Mouse (Mus musculus) kidney, embryonic 15.5 days (tissue): ENCODE measurements at regions not wholly inside any gene's neighbourhood (a gene's known extent, or its start where the extent isn't known, plus 50 kb on each side); places are given as distances from the start of the nearest gene placed in this dataset.

Experiments
- ATAC-seq: fragments of 200-750 bp; cut with Nextera tagmentation; replicated peaks from 2 replicates; pipeline ENCODE4 v1.8.0; 2017; ENCODE audit warnings: moderate TSS enrichment; ENCODE audit not compliant: low FRiP score
- H3K27ac ChIP-seq: fragments of 300-500 bp; sonication (generic); 2 replicates; pipeline ENCODE4 v1.5.1; 2015; ENCODE audit warnings: mild to moderate bottlenecking, inconsistent platforms
- H3K27me3 ChIP-seq: fragments of 300-500 bp; sonication (generic); 2 replicates; pipeline ENCODE4 v1.6.1; 2015; ENCODE audit warnings: inconsistent platforms
- H3K36me3 ChIP-seq: fragments of 300-500 bp; sonication (generic); 2 replicates; pipeline ENCODE4 v1.6.1; 2015; ENCODE audit warnings: inconsistent platforms
- H3K4me1 ChIP-seq: fragments of 300-500 bp; sonication (generic); 2 replicates; pipeline ENCODE4 v1.6.1; 2015; ENCODE audit warnings: inconsistent platforms
- H3K4me2 ChIP-seq: fragments of 300-500 bp; sonication (generic); 2 replicates; pipeline ENCODE4 v1.6.1; 2015; ENCODE audit warnings: moderate library complexity, mild to moderate bottlenecking, inconsistent platforms
- H3K4me3 ChIP-seq: fragments of 300-500 bp; sonication (generic); replicated peaks from 2 replicates; pipeline ENCODE4 v1.5.1; 2015; ENCODE audit warnings: mild to moderate bottlenecking, inconsistent platforms
- H3K9ac ChIP-seq: fragments of 300-500 bp; sonication (generic); 2 replicates; pipeline ENCODE4 v1.6.1; 2015; ENCODE audit warnings: mild to moderate bottlenecking, inconsistent platforms
- H3K9me3 ChIP-seq: fragments of 300-500 bp; sonication (generic); replicated peaks from 2 replicates; pipeline ENCODE4 v1.6.1; 2016; ENCODE audit warnings: inconsistent platforms
- WGBS: fragments of 180-500 bp; shearing (Covaris S2); methylation state at CpG from one replicate; pipeline ENCODE4 v1.1.7; 2015; ENCODE audit warnings: mixed read lengths; 5-methylcytosine and 5-hydroxymethylcytosine counted together

DNA sequence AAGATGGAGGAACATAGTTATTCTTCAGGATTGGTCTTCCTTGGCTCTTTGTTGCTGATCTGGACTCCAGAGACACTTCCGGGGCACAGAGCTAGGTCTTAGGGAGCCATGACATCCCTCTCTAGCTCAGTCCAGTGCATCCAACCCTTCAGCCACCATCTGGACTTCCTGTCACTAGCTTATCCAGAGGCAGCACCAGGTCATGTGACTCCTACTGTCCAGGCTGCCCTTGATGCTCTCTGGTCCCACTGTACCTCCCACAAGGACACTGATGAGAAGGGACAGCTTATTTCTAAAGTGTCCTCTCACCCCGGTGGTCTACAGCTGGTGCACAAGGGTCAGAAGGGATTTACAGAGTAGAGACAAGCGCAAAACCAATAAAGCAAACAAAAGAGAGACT, 400.7 kb upstream of the Kcnab2 start:
- no peak overlapping the region for H3K4me2 ChIP-seq
- H3K4me1 ChIP-seq, result peaks cover 5% of the 10 kb centered on the region; the same call in 1 of the 2 replicates
- ATAC-seq, result no peak
- no peak overlapping the region for H3K27ac ChIP-seq
- WGBS, result 73% methylated on average over 3 of the region's 3 CpGs
- H3K9ac ChIP-seq, result no peak overlapping the region
- no peaks in the 10 kb centered on the region for H3K27me3 ChIP-seq
- no peaks in the 10 kb centered on the region; the same call in 1 of the 2 replicates for H3K9me3 ChIP-seq
- no peaks in the 10 kb centered on the region for H3K36me3 ChIP-seq
- H3K4me3 ChIP-seq, result no peak overlapping the region

DNA sequence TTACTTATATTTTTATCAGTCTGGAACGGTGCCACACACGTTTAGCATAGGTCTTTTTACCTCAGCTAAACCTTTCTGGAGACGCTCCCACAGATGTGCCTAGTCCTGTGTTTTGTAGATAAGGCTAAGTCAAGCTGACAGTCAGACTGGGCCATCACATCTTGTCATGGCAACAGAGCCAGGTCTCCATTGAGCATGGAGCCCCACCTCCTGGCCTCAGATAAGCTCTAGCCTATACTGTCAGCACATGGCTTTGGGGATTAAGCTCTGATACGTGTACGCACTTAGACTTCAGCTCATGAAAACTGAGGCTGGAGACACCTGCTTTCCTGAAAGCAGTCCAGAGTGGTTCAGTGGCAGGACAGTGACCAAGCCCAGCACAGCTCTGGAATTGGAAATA, 392.4 kb upstream of the Kcnab2 start:
- no peak overlapping the region for H3K9ac ChIP-seq
- ATAC-seq, result no peak
- 90% methylated on average over 5 of the region's 5 CpGs for WGBS
- H3K36me3 ChIP-seq, result no peaks in the 10 kb centered on the region
- H3K4me1 ChIP-seq, result 0 out of 2 replicates have a peak, but pooled peaks cover 4% of the 10 kb centered on the region
- H3K27me3 ChIP-seq, result no peaks in the 10 kb centered on the region
- no peak overlapping the region for H3K4me2 ChIP-seq
- H3K4me3 ChIP-seq, result no peak overlapping the region
- no peaks in the 10 kb centered on the region for H3K9me3 ChIP-seq
- no peak overlapping the region for H3K27ac ChIP-seq

DNA sequence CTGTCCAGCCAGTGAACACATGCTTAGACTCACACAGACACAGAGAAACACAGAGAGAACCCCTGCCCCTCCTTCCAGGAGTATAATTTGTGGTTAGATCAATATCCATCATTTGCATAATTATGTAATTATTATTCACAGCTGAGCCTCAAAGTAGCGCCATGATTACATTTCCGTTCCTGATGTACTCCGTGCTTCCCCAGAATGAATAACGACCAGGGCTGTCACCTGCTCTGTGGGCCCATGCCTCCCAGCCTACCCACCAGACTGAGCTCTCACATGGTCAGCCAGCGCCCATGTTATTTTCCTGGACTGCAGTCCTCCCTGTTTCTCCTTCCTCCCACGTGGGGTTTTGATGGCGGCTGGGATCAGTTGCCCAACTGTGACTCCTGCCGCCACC, 388.2 kb upstream of the Kcnab2 start:
- WGBS, result 76% methylated on average over 8 of the region's 8 CpGs
- no peak overlapping the region for H3K27ac ChIP-seq
- no peaks in the 10 kb centered on the region for H3K4me1 ChIP-seq
- no peaks in the 10 kb centered on the region for H3K9me3 ChIP-seq
- no peak overlapping the region for H3K4me2 ChIP-seq
- no peaks in the 10 kb centered on the region for H3K36me3 ChIP-seq
- H3K9ac ChIP-seq, result no peak overlapping the region
- H3K27me3 ChIP-seq, result 0 out of 2 replicates have a peak, but pooled peaks cover 6% of the 10 kb centered on the region
- H3K4me3 ChIP-seq, result no peak overlapping the region
- no peak for ATAC-seq

GRCm38 (mm10) chr4:152862818-152863614, 385.3 kb upstream of the Kcnab2 start:
- Histone ChIP-seq H3K9me3 (no peaks in the 10 kb centered on the region), H3K4me3 (no peak overlapping the region), H3K4me1 (no peaks in the 10 kb centered on the region), H3K9ac (no peak overlapping the region), H3K27ac (no peak overlapping the region), H3K27me3 (0 out of 2 replicates have a peak, but pooled peaks cover 6% of the 10 kb centered on the region), H3K36me3 (no peaks in the 10 kb centered on the region), H3K4me2 (no peak overlapping the region)
- WGBS, result 62% methylated on average over 11 of the region's 11 CpGs
- ATAC-seq, result no peak

GRCm38 (mm10) chr4:152859161-152859560, 381.5 kb upstream of the Kcnab2 start:
- no peak overlapping the region for H3K27ac ChIP-seq
- no peaks in the 10 kb centered on the region for H3K4me1 ChIP-seq
- H3K27me3 ChIP-seq, result 0 out of 2 replicates have a peak, but pooled peaks cover 6% of the 10 kb centered on the region
- no peak for ATAC-seq
- H3K4me3 ChIP-seq, result no peak overlapping the region
- no peak overlapping the region for H3K4me2 ChIP-seq
- H3K36me3 ChIP-seq, result no peaks in the 10 kb centered on the region
- no peaks in the 10 kb centered on the region for H3K9me3 ChIP-seq
- 84% methylated on average over 9 of the region's 9 CpGs for WGBS
- no peak overlapping the region for H3K9ac ChIP-seq

DNA sequence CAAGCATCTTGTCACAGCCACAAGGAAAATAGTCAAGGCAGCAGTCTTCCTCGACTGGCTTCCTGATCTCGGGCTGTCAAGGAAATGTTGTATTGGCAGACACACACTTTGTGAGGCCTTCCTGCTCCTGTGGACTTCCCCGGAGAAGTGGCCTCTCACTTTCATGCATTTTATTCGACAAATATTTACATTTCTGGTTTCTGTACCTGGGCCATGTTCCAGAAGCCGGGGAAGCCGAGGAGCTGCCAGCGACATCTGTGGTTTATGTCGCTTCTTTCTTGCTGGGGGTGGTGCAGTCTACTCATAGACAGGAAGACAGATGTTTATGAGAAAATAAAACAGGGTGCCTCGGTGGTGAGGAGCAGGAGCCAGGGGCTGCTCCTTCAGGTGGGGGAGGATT, 372.5 kb upstream of the Kcnab2 start:
- WGBS, result 38% methylated on average over 9 of the region's 9 CpGs
- H3K4me1 ChIP-seq, result peaks cover 8% of the 10 kb centered on the region; the same call in 1 of the 2 replicates
- no peak overlapping the region for H3K4me2 ChIP-seq
- no peaks in the 10 kb centered on the region for H3K27me3 ChIP-seq
- no peak overlapping the region for H3K9ac ChIP-seq
- no peaks in the 10 kb centered on the region for H3K9me3 ChIP-seq
- no peaks in the 10 kb centered on the region for H3K36me3 ChIP-seq
- ATAC-seq, result no peak
- H3K4me3 ChIP-seq, result no peak overlapping the region
- no peak overlapping the region for H3K27ac ChIP-seq

DNA sequence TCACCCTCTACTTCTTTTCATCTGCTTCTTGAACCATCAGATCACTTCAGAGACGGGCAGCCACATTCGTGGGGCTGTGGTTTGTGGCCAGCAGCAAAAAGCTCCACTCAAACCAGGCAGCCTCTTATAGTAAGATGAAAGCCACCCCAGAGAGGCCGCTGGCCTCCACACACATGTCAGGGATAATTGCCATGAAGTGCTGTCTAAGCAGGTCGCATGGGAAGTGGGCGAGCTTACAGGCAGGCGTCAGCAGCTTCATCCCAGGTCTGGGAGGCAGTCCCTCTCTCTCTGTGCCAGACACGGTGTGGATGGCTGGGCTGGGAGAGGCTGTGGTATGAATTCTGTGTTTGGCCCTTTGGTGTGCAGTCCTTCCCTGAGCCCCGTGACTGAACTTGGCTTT, 358.4 kb upstream of the Kcnab2 start:
- WGBS, result 36% methylated on average over 8 of the region's 8 CpGs
- Histone ChIP-seq H3K4me1 (peaks cover 18% of the 10 kb centered on the region), H3K9ac (no peak overlapping the region), H3K36me3 (no peaks in the 10 kb centered on the region), H3K27ac (no peak overlapping the region), H3K9me3 (no peaks in the 10 kb centered on the region), H3K4me2 (no peak overlapping the region), H3K4me3 (no peak overlapping the region), H3K27me3 (peaks cover 9% of the 10 kb centered on the region)
- no peak for ATAC-seq

DNA sequence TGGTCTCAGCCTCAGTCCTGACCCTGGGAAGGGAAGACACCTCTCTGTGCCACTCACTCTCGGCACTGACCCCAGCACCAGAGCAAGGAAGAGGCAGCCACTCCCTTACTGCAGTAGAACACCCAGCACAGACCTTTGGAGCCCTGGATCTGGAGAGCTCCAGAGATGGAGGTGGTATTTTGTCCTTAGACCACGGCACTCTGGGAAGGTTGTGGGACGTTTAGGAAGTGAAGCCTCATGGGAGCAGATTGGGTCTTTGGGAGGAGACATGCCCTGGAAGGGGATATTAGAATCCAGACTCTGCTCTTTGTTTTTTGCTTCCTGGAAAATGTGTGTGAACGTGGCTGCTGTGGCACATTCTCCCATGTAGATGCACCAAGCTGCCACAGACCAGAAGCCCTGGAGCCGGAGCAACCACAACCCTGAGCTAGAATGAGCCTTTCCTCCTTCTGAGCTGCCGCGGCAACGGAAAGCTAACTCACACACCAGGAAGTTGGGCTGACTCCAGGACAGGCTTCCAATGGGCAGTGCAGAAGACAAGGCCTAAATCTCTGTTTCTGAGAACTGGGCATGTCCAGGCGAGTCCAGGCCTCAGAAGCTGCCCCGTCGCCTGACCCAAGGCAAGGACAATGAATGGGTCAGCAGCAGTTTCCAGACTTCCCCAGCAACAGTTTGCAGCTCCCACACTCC, 356.9 kb upstream of the Kcnab2 start:
- Histone ChIP-seq H3K36me3 (no peaks in the 10 kb centered on the region), H3K4me3 (no peak overlapping the region), H3K27ac (no peak overlapping the region), H3K4me2 (0 out of 2 replicates have a peak overlapping the region, but pooled peaks have one; percentile 4), H3K9me3 (no peaks in the 10 kb centered on the region), H3K9ac (no peak overlapping the region), H3K27me3 (peaks cover 9% of the 10 kb centered on the region), H3K4me1 (peaks cover 18% of the 10 kb centered on the region)
- no peak for ATAC-seq
- WGBS, result 61% methylated on average over 11 of the region's 11 CpGs

DNA sequence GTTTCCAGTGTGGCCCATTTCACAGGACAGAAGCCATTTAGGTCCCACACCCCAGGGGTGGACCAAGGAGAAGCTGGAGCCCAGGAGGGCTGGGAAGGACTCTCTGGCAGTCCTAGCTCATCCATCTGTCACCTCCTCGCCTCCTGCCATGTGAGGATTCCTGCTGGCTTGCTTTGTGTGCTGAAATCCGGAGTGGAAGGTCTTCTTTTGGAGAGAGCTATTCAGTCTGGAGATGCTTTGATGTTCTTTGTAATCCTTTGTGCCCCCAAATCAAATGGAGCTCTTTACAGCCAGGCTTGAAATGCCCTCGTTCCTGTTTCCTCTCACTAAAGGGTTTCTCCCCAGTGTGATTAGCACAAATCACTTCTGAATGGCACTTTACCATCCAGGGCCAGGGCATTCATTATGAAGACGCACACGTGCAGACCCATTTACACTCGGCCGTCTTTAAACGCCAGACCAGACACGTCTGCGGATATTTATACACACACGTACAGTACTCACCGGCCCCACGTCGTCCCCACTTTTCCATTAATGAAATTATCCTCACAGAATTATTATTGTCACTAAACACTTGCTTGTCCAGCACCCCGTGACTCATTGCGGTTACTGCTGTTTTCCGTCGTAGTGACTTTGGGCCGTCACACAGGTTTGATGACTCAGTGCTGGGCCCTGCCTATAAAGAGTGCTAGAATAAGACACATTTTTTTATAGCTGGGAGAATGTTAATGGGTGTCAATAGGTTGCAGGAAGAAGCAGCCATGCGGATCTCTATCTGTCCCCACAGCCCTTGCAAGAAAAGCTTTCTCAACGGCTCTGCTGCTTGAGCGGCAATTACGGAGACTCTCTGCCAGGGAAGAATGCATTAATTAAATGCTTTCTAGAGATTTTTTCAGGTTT, 356.0 kb upstream of the Kcnab2 start:
- Histone ChIP-seq H3K4me1 (peaks cover 18% of the 10 kb centered on the region), H3K9me3 (no peaks in the 10 kb centered on the region), H3K4me2 (0 out of 2 replicates have a peak overlapping the region, but pooled peaks have one; percentile 4), H3K27me3 (peaks cover 9% of the 10 kb centered on the region), H3K4me3 (no peak overlapping the region), H3K9ac (no peak overlapping the region), H3K27ac (no peak overlapping the region), H3K36me3 (no peaks in the 10 kb centered on the region)
- WGBS, result 17% methylated on average over 23 of the region's 23 CpGs
- 0 out of 2 replicates have a peak, but pooled peaks have one; percentile 49 for ATAC-seq

DNA sequence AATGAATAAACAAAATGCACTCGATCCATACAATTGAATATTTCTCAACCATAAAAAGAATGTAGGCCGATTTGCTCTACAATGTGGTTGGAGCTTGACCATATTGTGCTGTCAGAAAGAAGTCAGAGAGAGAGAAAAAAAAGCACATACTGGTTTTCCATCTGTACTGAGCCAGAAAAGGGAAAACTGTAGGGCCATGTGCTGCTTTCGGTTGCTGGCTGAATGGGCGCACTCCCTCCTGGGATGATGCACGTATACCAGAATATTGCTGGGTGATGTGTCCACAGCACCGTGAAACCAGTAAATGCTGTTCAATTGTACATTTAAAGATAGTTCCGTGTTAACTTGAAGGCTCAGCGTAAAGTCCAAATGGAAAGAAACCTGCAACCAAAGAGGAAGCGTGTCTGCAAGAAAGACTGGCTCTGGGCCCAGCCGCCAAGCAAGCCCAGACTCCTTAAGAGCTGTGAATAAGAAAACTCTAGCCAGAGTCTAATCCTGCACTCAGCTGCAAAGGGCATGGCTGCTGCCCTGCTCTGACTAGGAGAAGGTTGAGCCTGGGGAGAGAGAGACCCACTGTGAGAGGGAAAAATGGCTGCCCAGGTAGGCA, 355.2 kb upstream of the Kcnab2 start:
- H3K36me3 ChIP-seq, result no peaks in the 10 kb centered on the region
- peaks cover 9% of the 10 kb centered on the region for H3K27me3 ChIP-seq
- H3K4me1 ChIP-seq, result peaks cover 18% of the 10 kb centered on the region
- no peak overlapping the region for H3K4me3 ChIP-seq
- no peak overlapping the region for H3K27ac ChIP-seq
- no peak overlapping the region for H3K4me2 ChIP-seq
- no peak overlapping the region for H3K9ac ChIP-seq
- 87% methylated on average over 10 of the region's 10 CpGs for WGBS
- ATAC-seq, result no peak
- peaks cover 7% of the 10 kb centered on the region for H3K9me3 ChIP-seq

- Histone ChIP-seq H3K27me3 (no peaks in the 10 kb centered on the region), H3K4me3 (no peak overlapping the region), H3K27ac (no peak overlapping the region), H3K9ac (no peak overlapping the region), H3K9me3 (peaks cover 13% of the 10 kb centered on the region), H3K36me3 (no peaks in the 10 kb centered on the region), H3K4me1 (no peaks in the 10 kb centered on the region), H3K4me2 (no peak overlapping the region)
- ATAC-seq, result no peak
- whole genome bisulfite sequencing, result 24% methylated on average over 10 of the region's 12 CpGs
These were observed 347.5 kb upstream of the Kcnab2 start for GRCm38 (mm10) chr4:152825185-152825584.
